Mouse (Mus musculus): Measurements from ENCODE around the gene Gpr179. TPM values are rescaled to one million over a fixed set of nuclear protein-coding genes. Genes with fewer than 3 reads are reported as not detected.

The Gpr179 gene
- 0.03 and 0.04 TPM in 2 replicates for polyA plus RNA-seq (2015; fragmentation: Nextera tagmentation; extraction: Ambion mirVana)

- Histone ChIP-seq H3K9me3 (no peaks in the 10 kb centered on the region), H3K4me2 (no peak within 1 kb of the TSS), H3K27ac (replicated peaks) (no peak within 1 kb of the TSS), H3K9ac (no peak within 1 kb of the TSS), H3K36me3 (no peaks in the 10 kb centered on the region), H3K4me1 (peaks cover 22% of the 10 kb centered on the region), H3K27me3 (replicated peaks) (no peaks in the 10 kb centered on the region), H3K4me3 (no peak within 1 kb of the TSS)
- 71% methylated on average over 3 of the region's 3 CpGs for WGBS
- no peak for ATAC-seq (ENCODE audit: extremely low read depth, insufficient number of reproducible peaks, low FRiP score, low TSS enrichment)
Observed at GRCm38 (mm10) chr11:97352027-97352684, at the start of gene Gpr179. TSS of gene Gpr179 (minus strand) at chr11:97352077.

GRCm38 (mm10) chr11:97401082-97401481, 49.2 kb upstream of the Gpr179 start:
- Histone ChIP-seq H3K9ac (0 out of 2 replicates have a peak overlapping the region, but pooled peaks have one; percentile 37), H3K36me3 (peaks cover 10% of the 10 kb centered on the region), H3K27ac (replicated peaks) (peak overlapping the region; percentile 32), H3K9me3 (no peaks in the 10 kb centered on the region), H3K4me2 (peak overlapping the region; percentile 76; the same call in 1 of the 2 replicates), H3K27me3 (replicated peaks) (no peaks in the 10 kb centered on the region), H3K4me1 (peaks cover 54% of the 10 kb centered on the region), H3K4me3 (no peak overlapping the region)
- ATAC-seq (ENCODE audit: extremely low read depth, insufficient number of reproducible peaks, low FRiP score, low TSS enrichment): no peak
- 13% methylated on average over 6 of the region's 6 CpGs for WGBS

GRCm38 (mm10) chr11:97399958-97400710, 48.3 kb upstream of the Gpr179 start:
- 3% methylated on average over 23 of the region's 23 CpGs for WGBS
- Histone ChIP-seq H3K36me3 (peaks cover 20% of the 10 kb centered on the region), H3K4me2 (peak overlapping the region; percentile 76), H3K27ac (replicated peaks) (peak overlapping the region; percentile 32; the same call in 1 of the 2 replicates), H3K27me3 (replicated peaks) (no peaks in the 10 kb centered on the region), H3K9ac (peak overlapping the region; percentile 48; the same call in 1 of the 2 replicates), H3K4me3 (peak overlapping the region; percentile 45), H3K9me3 (no peaks in the 10 kb centered on the region), H3K4me1 (peaks cover 44% of the 10 kb centered on the region)
- ATAC-seq (ENCODE audit: extremely low read depth, insufficient number of reproducible peaks, low FRiP score, low TSS enrichment): no peak; the same call in 1 of the 2 replicates

GRCm38 (mm10) chr11:97398506-97398905, 46.6 kb upstream of the Gpr179 start:
- no peak overlapping the region for H3K27ac ChIP-seq (replicated peaks)
- H3K27me3 ChIP-seq (replicated peaks): no peaks in the 10 kb centered on the region
- no peak for ATAC-seq (ENCODE audit: extremely low read depth, insufficient number of reproducible peaks, low FRiP score, low TSS enrichment)
- H3K4me3 ChIP-seq: no peak overlapping the region
- peaks cover 39% of the 10 kb centered on the region for H3K4me1 ChIP-seq
- H3K9ac ChIP-seq: no peak overlapping the region
- H3K9me3 ChIP-seq: no peaks in the 10 kb centered on the region
- 63% methylated on average over 2 of the region's 2 CpGs for WGBS
- H3K36me3 ChIP-seq: peaks cover 36% of the 10 kb centered on the region
- no peak overlapping the region for H3K4me2 ChIP-seq

GRCm38 (mm10) chr11:97394146-97394545, 42.3 kb upstream of the Gpr179 start:
- Histone ChIP-seq H3K36me3 (peaks cover 77% of the 10 kb centered on the region), H3K4me3 (no peak overlapping the region), H3K9me3 (no peaks in the 10 kb centered on the region), H3K4me2 (no peak overlapping the region), H3K9ac (no peak overlapping the region), H3K27me3 (replicated peaks) (no peaks in the 10 kb centered on the region), H3K27ac (replicated peaks) (no peak overlapping the region), H3K4me1 (peaks cover 38% of the 10 kb centered on the region)
- ATAC-seq (ENCODE audit: extremely low read depth, insufficient number of reproducible peaks, low FRiP score, low TSS enrichment): no peak
- WGBS: 51% methylated on average over 11 of the region's 11 CpGs

- H3K4me2 ChIP-seq: no peak overlapping the region
- H3K36me3 ChIP-seq: peaks cover 79% of the 10 kb centered on the region
- 52% methylated on average over 11 of the region's 11 CpGs for WGBS
- H3K27ac ChIP-seq (replicated peaks): no peak overlapping the region
- no peaks in the 10 kb centered on the region for H3K27me3 ChIP-seq (replicated peaks)
- H3K4me1 ChIP-seq: peaks cover 38% of the 10 kb centered on the region
- no peak overlapping the region for H3K9ac ChIP-seq
- no peak overlapping the region for H3K4me3 ChIP-seq
- H3K9me3 ChIP-seq: no peaks in the 10 kb centered on the region
- ATAC-seq (ENCODE audit: extremely low read depth, insufficient number of reproducible peaks, low FRiP score, low TSS enrichment): no peak
Observed at GRCm38 (mm10) chr11:97393658-97394057, 41.8 kb upstream of the Gpr179 start.

GRCm38 (mm10) chr11:97389127-97389526, 37.2 kb upstream of the Gpr179 start:
- Histone ChIP-seq H3K27ac (replicated peaks) (no peak overlapping the region), H3K4me1 (peaks cover 33% of the 10 kb centered on the region), H3K4me2 (no peak overlapping the region), H3K4me3 (no peak overlapping the region), H3K36me3 (peaks cover 87% of the 10 kb centered on the region), H3K9me3 (no peaks in the 10 kb centered on the region), H3K27me3 (replicated peaks) (no peaks in the 10 kb centered on the region), H3K9ac (no peak overlapping the region)
- 82% methylated on average over 8 of the region's 8 CpGs for WGBS
- ATAC-seq (ENCODE audit: extremely low read depth, insufficient number of reproducible peaks, low FRiP score, low TSS enrichment): no peak

GRCm38 (mm10) chr11:97387811-97388210, 35.9 kb upstream of the Gpr179 start:
- H3K27me3 ChIP-seq (replicated peaks): no peaks in the 10 kb centered on the region
- H3K9ac ChIP-seq: no peak overlapping the region
- ATAC-seq (ENCODE audit: extremely low read depth, insufficient number of reproducible peaks, low FRiP score, low TSS enrichment): no peak
- no peak overlapping the region for H3K4me3 ChIP-seq
- H3K4me2 ChIP-seq: no peak overlapping the region
- WGBS: 93% methylated on average over 2 of the region's 2 CpGs
- H3K9me3 ChIP-seq: no peaks in the 10 kb centered on the region
- H3K36me3 ChIP-seq: peaks cover 87% of the 10 kb centered on the region
- H3K4me1 ChIP-seq: peaks cover 21% of the 10 kb centered on the region
- no peak overlapping the region for H3K27ac ChIP-seq (replicated peaks)

- no peak overlapping the region for H3K4me2 ChIP-seq
- no peak for ATAC-seq (ENCODE audit: extremely low read depth, insufficient number of reproducible peaks, low FRiP score, low TSS enrichment)
- no peak overlapping the region for H3K4me3 ChIP-seq
- H3K36me3 ChIP-seq: peaks cover 83% of the 10 kb centered on the region
- H3K27me3 ChIP-seq (replicated peaks): no peaks in the 10 kb centered on the region
- 52% methylated on average over 2 of the region's 2 CpGs for WGBS
- H3K9me3 ChIP-seq: no peaks in the 10 kb centered on the region
- H3K4me1 ChIP-seq: no peaks in the 10 kb centered on the region
- H3K9ac ChIP-seq: no peak overlapping the region
- no peak overlapping the region for H3K27ac ChIP-seq (replicated peaks)
Observed at GRCm38 (mm10) chr11:97383764-97384163, 31.9 kb upstream of the Gpr179 start.

- H3K27ac ChIP-seq (replicated peaks): no peak overlapping the region
- no peaks in the 10 kb centered on the region for H3K9me3 ChIP-seq
- WGBS: 97% methylated on average over 2 of the region's 2 CpGs
- H3K4me1 ChIP-seq: no peaks in the 10 kb centered on the region
- no peak for ATAC-seq (ENCODE audit: extremely low read depth, insufficient number of reproducible peaks, low FRiP score, low TSS enrichment)
- no peak overlapping the region for H3K9ac ChIP-seq
- H3K27me3 ChIP-seq (replicated peaks): no peaks in the 10 kb centered on the region
- H3K4me2 ChIP-seq: no peak overlapping the region
- peaks cover 83% of the 10 kb centered on the region for H3K36me3 ChIP-seq
- H3K4me3 ChIP-seq: no peak overlapping the region
Observed at GRCm38 (mm10) chr11:97383017-97383416, 31.1 kb upstream of the Gpr179 start.

- no peak overlapping the region for H3K27ac ChIP-seq (replicated peaks)
- no peak overlapping the region for H3K4me2 ChIP-seq
- 81% methylated on average over 3 of the region's 3 CpGs for WGBS
- no peaks in the 10 kb centered on the region for H3K4me1 ChIP-seq
- no peaks in the 10 kb centered on the region for H3K27me3 ChIP-seq (replicated peaks)
- no peak for ATAC-seq (ENCODE audit: extremely low read depth, insufficient number of reproducible peaks, low FRiP score, low TSS enrichment)
- H3K9ac ChIP-seq: no peak overlapping the region
- H3K9me3 ChIP-seq: no peaks in the 10 kb centered on the region
- peaks cover 85% of the 10 kb centered on the region for H3K36me3 ChIP-seq
- H3K4me3 ChIP-seq: no peak overlapping the region
Observed at GRCm38 (mm10) chr11:97380036-97380435, 28.2 kb upstream of the Gpr179 start.

Data from heart, embryonic 13.5 days (tissue).